Mouse (Mus musculus) thymus, adult 2 months (tissue): ENCODE results near the gene Cd79b.

Experiments
- CTCF ChIP-seq: fragments of 200-500 bp; IDR thresholded peaks from 2 replicates; pipeline ENCODE4 v1.5.1; 2012; ENCODE audit warnings: mild to moderate bottlenecking, control low read depth, low read length, moderate library complexity, borderline replicate concordance; ENCODE audit not compliant: control insufficient read depth, poor library complexity, insufficient read depth; ENCODE audit errors: extremely low read depth
- POLR2A ChIP-seq: fragments of 200-500 bp; IDR thresholded peaks from 2 replicates; pipeline ENCODE4 v1.6.1; 2012; ENCODE audit warnings: mild to moderate bottlenecking, low read length, control low read depth, moderate library complexity; ENCODE audit not compliant: control insufficient read depth, poor library complexity, insufficient read depth; ENCODE audit errors: extremely low read depth

- TF ChIP-seq CTCF (peak; percentile 19; the same call in 1 of the 2 replicates), POLR2A (no peak)
Observed at GRCm38 (mm10) chr11:106302634-106303033, 11.9 kb downstream of the Cd79b start.
